Mouse (Mus musculus) megakaryocyte, embryonic 14.5 days (primary cell): ENCODE results near the gene Gm21974.

ENCODE experiments used
- FLI1 ChIP-seq: IDR thresholded peaks from 2 replicates; pipeline ENCODE4 v1.6.1; 2012; ENCODE audit warnings: low read length, inconsistent platforms, mixed read lengths
- GATA1 ChIP-seq: IDR thresholded peaks from 3 replicates; pipeline ENCODE4 v1.6.1; 2012; ENCODE audit warnings: mixed read lengths, low read length, inconsistent platforms, borderline replicate concordance

DNA sequence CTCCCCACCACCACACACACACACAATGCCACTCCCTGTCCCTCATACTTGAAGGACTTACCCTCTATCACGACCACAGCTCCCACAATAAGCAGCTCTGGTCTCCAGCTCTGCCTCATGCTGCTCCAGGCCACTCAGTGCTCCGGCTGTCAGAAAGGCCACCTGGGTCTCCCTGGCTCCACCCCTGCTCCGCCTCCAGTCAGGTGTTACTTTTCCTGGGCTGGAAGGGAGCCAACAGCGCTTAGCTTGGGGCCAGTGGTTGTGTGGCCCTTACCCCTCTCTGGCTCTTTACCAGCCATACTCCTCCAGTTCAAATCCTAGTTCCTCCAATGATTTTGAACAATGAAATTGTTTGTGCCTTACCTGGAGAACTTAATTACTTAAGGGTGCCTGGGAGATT, 4.5 kb downstream of the Gm21974 start, which contains the start of gene Prss53:
- TF ChIP-seq GATA1 (no peak), FLI1 (no peak)
